In genomic region chr2:70024454-70024853, GRCm38 (mm10) we compare ENCODE assay signal across 34 mouse cellular contexts. TPM values are rescaled to one million over a fixed set of nuclear protein-coding genes. Genes with fewer than 3 reads are reported as not detected.
A peak's percentile ranks its signal among the peaks of the same experiment; 100 is the strongest.
DNase-seq lines count a peak whose midpoint lies in the region; ATAC-seq and TF ChIP-seq lines count a peak whose summit lies in the region.
"Had no signal": no experiment of that assay in that cellular context is flagged by ENCODE, and none has a peak within 500 bp of the region (broad histone marks: within the 10 kb centered on the region; RNA-seq: fewer than 3 reads in every experiment).

No protein-coding gene starts in this region.

- no peak for ATAC-seq in neural tube, embryonic 15.5 days (ENCODE audit: low FRiP score)
- peak; percentile 94 for ATAC-seq in erythroblast, adult 5-6 weeks (replicated peaks; ENCODE audit: low FRiP score, poor library complexity, severe bottlenecking)
- peak; percentile 98 for ATAC-seq in liver, embryonic 13.5 days (ENCODE audit: low read depth)
- ATAC-seq in megakaryocyte progenitor cell, adult 5-6 weeks (replicated peaks; ENCODE audit: poor library complexity): peak; percentile 74
- ATAC-seq: CD4-positive, CD25-positive, alpha-beta regulatory T cell, adult 4 months; forebrain, postnatal 0 days; intestine, embryonic 16.5 days; midbrain, embryonic 16.5 days had no signal

- 0 out of 2 replicates have a peak, but pooled peaks cover 4% of the 10 kb centered on the region for H3K4me1 ChIP-seq in neural tube, embryonic 15.5 days
- peaks cover 19% of the 10 kb centered on the region for H3K4me1 ChIP-seq in liver, embryonic 13.5 days (replicated peaks)
- no peaks in the 10 kb centered on the region for H3K4me1 ChIP-seq in kidney, adult 2 months (ENCODE audit: control insufficient read depth, insufficient read depth, low read length)
- H3K4me1 ChIP-seq: embryonic facial prominence, embryonic 13.5 days; forebrain, embryonic 12.5 days; heart, embryonic 10.5 days; hindbrain, embryonic 13.5 days; limb, embryonic 13.5 days; neural tube, embryonic 12.5 days had no signal

- DNase-seq in neural tube, embryonic 10.5 days (ENCODE audit: extremely low spot score, low spot score): peak; percentile 4
- DNase-seq in liver, embryonic 13.5 days: peak; percentile 60
- DNase-seq in kidney, adult 2 months: no peak
- DNase-seq in embryo, embryonic 9.5 days (ENCODE audit: extremely low spot score): no peak
- DNase-seq in frontal cortex, postnatal 14 days (ENCODE audit: low spot score in 2 of 2): no peak
- DNase-seq: adrenal gland, postnatal 36 days; cerebellum, adult 11-12 months; cerebellum, adult 9-11 months; embryo, embryonic 11 days; forebrain, postnatal 0 days; gastrocnemius, postnatal 10 days; heart, postnatal 4 days; kidney, adult 9 months; kidney, postnatal 10 days; layer of hippocampus, adult 9-11 months; lung, adult 2 months; lung, postnatal 10 days; thymus, postnatal 25 days had no signal

- H3K9me3 ChIP-seq in neural tube, embryonic 15.5 days (replicated peaks): peaks cover 7% of the 10 kb centered on the region; the same call in 1 of the 2 replicates
- no peaks in the 10 kb centered on the region for H3K9me3 ChIP-seq in liver, embryonic 13.5 days (replicated peaks)
- H3K9me3 ChIP-seq: forebrain, embryonic 12.5 days; heart, embryonic 10.5 days; hindbrain, embryonic 13.5 days; neural tube, embryonic 12.5 days had no signal

- WGBS in neural tube, embryonic 15.5 days: 91% methylated on average over 2 of the region's 2 CpGs
- WGBS in liver, embryonic 13.5 days (ENCODE audit: insufficient replicate concordance): 33% methylated on average over 2 of the region's 2 CpGs
- 95% methylated on average over 2 of the region's 2 CpGs for WGBS in kidney, adult 2 months

- H3K36me3 ChIP-seq in neural tube, embryonic 15.5 days: peaks cover 17% of the 10 kb centered on the region
- peaks cover 26% of the 10 kb centered on the region for H3K36me3 ChIP-seq in liver, embryonic 13.5 days
- peaks cover 2% of the 10 kb centered on the region for H3K36me3 ChIP-seq in kidney, adult 2 months (ENCODE audit: control insufficient read depth, insufficient read depth, low read length)

- H3K27me3 ChIP-seq in neural tube, embryonic 15.5 days (replicated peaks): no peaks in the 10 kb centered on the region
- H3K27me3 ChIP-seq in liver, embryonic 13.5 days: no peaks in the 10 kb centered on the region
- no peaks in the 10 kb centered on the region for H3K27me3 ChIP-seq in kidney, adult 2 months (replicated peaks; ENCODE audit: control insufficient read depth, insufficient read depth, low read length)
- H3K27me3 ChIP-seq: embryonic facial prominence, embryonic 13.5 days; forebrain, embryonic 12.5 days; hindbrain, embryonic 13.5 days; limb, embryonic 13.5 days; neural tube, embryonic 12.5 days had no signal

- H3K4me3 ChIP-seq in neural tube, embryonic 15.5 days (replicated peaks): no peak overlapping the region
- H3K4me3 ChIP-seq in liver, embryonic 13.5 days (replicated peaks): no peak overlapping the region
- H3K4me3 ChIP-seq in kidney, adult 2 months (ENCODE audit: insufficient read depth, low read depth, low read length): no peak overlapping the region
- H3K4me3 ChIP-seq: embryonic facial prominence, embryonic 13.5 days; erythroblast, embryonic 14.5 days; forebrain, embryonic 12.5 days; heart, embryonic 10.5 days; hindbrain, embryonic 13.5 days; limb, embryonic 13.5 days; neural tube, embryonic 12.5 days had no signal

- no peak for TF ChIP-seq POLR2A in kidney, adult 2 months (IDR thresholded peaks at IDR 0.05; ENCODE audit: low read depth, low read length)

- no peak overlapping the region for H3K4me2 ChIP-seq in neural tube, embryonic 15.5 days
- H3K4me2 ChIP-seq in liver, embryonic 13.5 days: peak overlapping the region; percentile 24
- H3K4me2 ChIP-seq: embryonic facial prominence, embryonic 13.5 days; forebrain, embryonic 12.5 days; hindbrain, embryonic 13.5 days; limb, embryonic 13.5 days; midbrain, embryonic 11.5 days; neural tube, embryonic 12.5 days had no signal

- no peak for TF ChIP-seq CTCF in kidney, adult 2 months (conservative IDR thresholded peaks at IDR 0.05; ENCODE audit: insufficient read depth, insufficient read length, low read depth, low read length)

- no peak overlapping the region for H3K9ac ChIP-seq in neural tube, embryonic 15.5 days (replicated peaks)
- no peak overlapping the region for H3K9ac ChIP-seq in liver, embryonic 13.5 days
- H3K9ac ChIP-seq: embryonic facial prominence, embryonic 13.5 days; forebrain, embryonic 12.5 days; forebrain, postnatal 0 days; hindbrain, embryonic 13.5 days; limb, embryonic 13.5 days; neural tube, embryonic 12.5 days had no signal

- H3K27ac ChIP-seq in neural tube, embryonic 15.5 days (replicated peaks): no peak overlapping the region
- peak overlapping the region; percentile 77 for H3K27ac ChIP-seq in liver, embryonic 13.5 days
- no peak overlapping the region for H3K27ac ChIP-seq in kidney, adult 2 months (ENCODE audit: insufficient read depth, low read depth, low read length)
- H3K27ac ChIP-seq: embryonic facial prominence, embryonic 13.5 days; forebrain, embryonic 12.5 days; heart, embryonic 10.5 days; hindbrain, embryonic 13.5 days; limb, embryonic 13.5 days; macrophage; neural tube, embryonic 12.5 days had no signal

RNA-seq across cellular contexts. Expression of gene Myo3b, which starts 14.5 kb away (rescaled TPM):
- 0.19 and 0.22 TPM in 2 replicates for polyA plus RNA-seq in neural tube, embryonic 15.5 days (2015; fragmentation: Nextera tagmentation; extraction: Ambion mirVana)
- total RNA-seq in erythroblast, adult 5-6 weeks (2015; ENCODE audit: low replicate concordance): not detected in 2 replicates
- not detected in 2 replicates for total RNA-seq in erythroblast, adult 5-6 weeks (2017; ENCODE audit: low replicate concordance)
- polyA plus RNA-seq in liver, embryonic 13.5 days (2015; fragmentation: Nextera tagmentation; extraction: Ambion mirVana): not detected in 2 replicates
- total RNA-seq in megakaryocyte progenitor cell, adult 5-6 weeks (2015): 0.02 TPM in 1 of 2 replicates, not detected in the other
- not detected in 2 replicates for total RNA-seq in megakaryocyte progenitor cell, adult 5-6 weeks (2017)
- 1.6 and 1.7 TPM in 2 replicates for polyA plus RNA-seq in kidney, adult 2 months (2012; rRNA removed)
- total RNA-seq: adrenal gland, adult 18-20 months; adrenal gland, postnatal 36 days had no signal
- polyA plus RNA-seq: embryonic facial prominence, embryonic 13.5 days; limb, embryonic 13.5 days; macrophage; midbrain, embryonic 11.5 days had no signal

Comparison
In these comparisons a context has a peak if more than half of its experiments do, and no peak if none do; other contexts are left out.
1. DNase-seq: peak in neural tube, embryonic 10.5 days (single experiment) and liver, embryonic 13.5 days (single experiment); none in kidney, adult 2 months (single experiment), embryo, embryonic 9.5 days (single experiment) and frontal cortex, postnatal 14 days (0 of 2).